Mouse (Mus musculus): ENCODE results near the gene Vps13d.

DNA sequence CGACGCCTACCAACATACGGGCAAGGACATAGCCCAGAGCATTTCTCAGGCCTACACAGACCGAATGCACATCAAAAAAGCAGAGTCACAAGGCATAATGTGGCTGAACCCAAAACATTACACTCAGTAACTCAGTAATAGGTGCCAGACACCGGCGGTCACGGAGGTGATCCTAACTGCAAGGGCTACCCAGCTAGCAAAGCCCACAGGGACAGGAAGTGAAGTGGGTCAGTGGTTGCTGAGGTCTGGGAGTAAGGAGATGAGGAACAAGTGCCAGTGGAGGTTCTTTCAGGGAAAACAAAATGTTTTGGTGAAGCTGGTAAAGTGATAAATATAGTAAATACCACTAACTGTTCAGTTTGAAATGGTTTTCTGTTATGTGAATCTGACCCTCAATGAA lies 121.1 kb downstream of the Vps13d start:
- TF ChIP-seq CTCF (IDR thresholded peaks at IDR 0.05; ENCODE audit: low read depth) (no peak), EP300 (IDR thresholded peaks at IDR 0.05; ENCODE audit: low read depth) (no peak)
